Mouse (Mus musculus) midbrain, postnatal 0 days (tissue): Measurements from ENCODE around the gene Nfkbil1. TPM values are rescaled to one million over a fixed set of nuclear protein-coding genes. Genes with fewer than 3 reads are reported as not detected.

Experiments
- ATAC-seq: fragments of 200-750 bp; cut with Nextera tagmentation; 2 replicates; pipeline ENCODE4 v1.8.0; 2017; ENCODE audit warnings: moderate number of reproducible peaks, mild to moderate bottlenecking, moderate TSS enrichment, moderate library complexity; ENCODE audit not compliant: low FRiP score
- DNase-seq: peaks from one replicate; pipeline ENCODE4 v3.0.0-alpha.2; 2015; ENCODE audit warnings: low spot score
- H3K27ac ChIP-seq: fragments of 300-500 bp; sonication (generic); 2 replicates; pipeline ENCODE4 v1.5.1; 2014; ENCODE audit warnings: low read depth, mild to moderate bottlenecking, low read length, mixed read lengths
- H3K27me3 ChIP-seq: fragments of 300-500 bp; sonication (generic); 2 replicates; pipeline ENCODE4 v1.6.1; 2014; ENCODE audit warnings: low read length, control low read depth, mixed read lengths; ENCODE audit not compliant: insufficient read depth
- H3K36me3 ChIP-seq: fragments of 300-500 bp; sonication (generic); 2 replicates; pipeline ENCODE4 v1.6.1; 2014; ENCODE audit warnings: low read length, control low read depth, mixed read lengths; ENCODE audit not compliant: insufficient read depth
- H3K4me1 ChIP-seq: fragments of 300-500 bp; sonication (generic); 2 replicates; pipeline ENCODE4 v1.6.1; 2014; ENCODE audit warnings: mild to moderate bottlenecking, control low read depth, antibody characterized with exemption, low read length, mixed read lengths; ENCODE audit not compliant: insufficient read depth
- H3K4me2 ChIP-seq: fragments of 300-500 bp; sonication (generic); 2 replicates; pipeline ENCODE4 v1.6.1; 2014; ENCODE audit warnings: low read depth, mild to moderate bottlenecking, low read length, mixed read lengths; ENCODE audit not compliant: poor library complexity, severe bottlenecking
- H3K4me3 ChIP-seq: fragments of 300-500 bp; sonication (generic); 2 replicates; pipeline ENCODE4 v1.5.1; 2014; ENCODE audit warnings: low read depth, mild to moderate bottlenecking, low read length, moderate library complexity
- H3K9ac ChIP-seq: fragments of 300-500 bp; sonication (generic); replicated peaks from 2 replicates; pipeline ENCODE4 v1.6.1; 2014; ENCODE audit warnings: mild to moderate bottlenecking, low read length, moderate library complexity, mixed read lengths; ENCODE audit not compliant: poor library complexity, severe bottlenecking
- H3K9me3 ChIP-seq: fragments of 300-500 bp; sonication (generic); 2 replicates; pipeline ENCODE4 v1.6.1; 2016; ENCODE audit warnings: low read length, control low read depth
- CTCF ChIP-seq: IDR thresholded peaks from 2 replicates; pipeline ENCODE4 v1.5.1; 2016; ENCODE audit warnings: antibody characterized with exemption, mild to moderate bottlenecking
- WGBS: fragments of 180-500 bp; shearing (Covaris S2); extraction: QIAGEN DNeasy Blood & Tissue Kit; methylation state at CpG from one replicate; pipeline ENCODE4 v1.1.7; 2014; 5-methylcytosine and 5-hydroxymethylcytosine counted together
- polyA plus RNA-seq: library from polyadenylated mRNA; unstranded; fragments of >200 nt; fragmentation: Nextera tagmentation; extraction: Ambion mirVana; gene quantifications from 2 replicates; pipeline ENCODE4 v1.2.1, GENCODE M21; 2015
- total RNA-seq: library from RNA; depleted of rRNA; stranded (reverse); fragments of >200 nt; gene quantifications from 2 replicates; pipeline ENCODE4 v1.2.3, GENCODE M21; 2014

Gene Nfkbil1
- total and polyA plus RNA-seq, 2 experiments from 2014 or later, result 12.3 to 18.5 TPM

DNA sequence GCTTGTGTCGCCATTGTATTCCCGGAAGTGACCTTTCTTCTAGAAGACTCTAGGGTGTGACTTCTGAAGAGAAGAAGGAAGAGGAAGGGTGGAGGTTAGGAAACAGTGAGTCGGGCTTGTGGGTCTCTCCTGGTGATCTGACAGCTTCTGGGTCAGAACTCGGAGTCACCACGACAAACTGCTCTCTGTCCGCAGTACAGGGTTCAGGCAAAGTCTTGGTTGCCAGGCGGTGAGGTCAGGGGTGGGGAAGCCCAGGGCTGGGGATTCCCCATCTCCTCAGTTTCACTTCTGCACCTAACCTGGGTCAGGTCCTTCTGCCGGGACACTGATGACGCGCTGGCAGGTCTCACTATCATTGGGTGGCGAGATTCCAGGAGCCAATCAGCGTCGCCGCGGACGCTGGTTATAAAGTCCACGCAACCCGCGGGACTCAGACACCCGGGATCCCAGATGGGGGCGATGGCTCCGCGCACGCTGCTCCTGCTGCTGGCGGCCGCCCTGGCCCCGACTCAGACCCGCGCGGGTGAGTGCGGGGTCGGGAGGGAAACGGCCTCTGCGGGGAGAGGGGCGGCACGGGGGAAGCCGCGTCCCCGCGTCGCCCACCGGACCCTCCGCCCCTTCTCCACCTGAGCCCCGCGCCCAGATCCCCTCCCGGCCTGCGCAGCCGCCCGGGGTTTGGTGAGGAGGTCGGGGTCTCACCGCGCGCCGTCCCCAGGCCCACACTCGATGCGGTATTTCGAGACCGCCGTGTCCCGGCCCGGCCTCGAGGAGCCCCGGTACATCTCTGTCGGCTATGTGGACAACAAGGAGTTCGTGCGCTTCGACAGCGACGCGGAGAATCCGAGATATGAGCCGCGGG lies 27.3 kb upstream of the Nfkbil1 start, which contains the start of gene H2-D1:
H2-D1 (plus strand) TSS at position 67 of the 859 bp plus-strand sequence.
- H3K9ac ChIP-seq, result peak within 1 kb of the TSS; percentile 64
- TF ChIP-seq CTCF, result no peak
- ATAC-seq (peak; percentile 92), DNase-seq (peak; percentile 95)
- no peaks in the 10 kb centered on the region for H3K9me3 ChIP-seq
- peak within 1 kb of the TSS; percentile 72 for H3K4me3 ChIP-seq
- H3K27ac ChIP-seq, result no peak within 1 kb of the TSS
- no peaks in the 10 kb centered on the region for H3K36me3 ChIP-seq
- peak within 1 kb of the TSS; percentile 80 for H3K4me2 ChIP-seq
- no peaks in the 10 kb centered on the region for H3K4me1 ChIP-seq
- H3K27me3 ChIP-seq, result no peaks in the 10 kb centered on the region
- WGBS, result under 1% methylated on average over 58 of the region's 73 CpGs

GRCm38 (mm10) chr17:35261651-35262050 lies 26.1 kb upstream of the Nfkbil1 start:
- no peak for TF ChIP-seq CTCF
- Histone ChIP-seq H3K4me2 (no peak overlapping the region), H3K9ac (no peak overlapping the region), H3K36me3 (no peaks in the 10 kb centered on the region), H3K4me1 (no peaks in the 10 kb centered on the region), H3K4me3 (no peak overlapping the region), H3K9me3 (no peaks in the 10 kb centered on the region), H3K27ac (no peak overlapping the region), H3K27me3 (no peaks in the 10 kb centered on the region)
- DNase-seq (no peak), ATAC-seq (no peak)
- 65% methylated on average over 13 of the region's 13 CpGs for WGBS

- DNase-seq, result no peak
- Histone ChIP-seq H3K9me3 (no peaks in the 10 kb centered on the region), H3K4me3 (no peak overlapping the region), H3K27me3 (no peaks in the 10 kb centered on the region), H3K27ac (no peak overlapping the region), H3K9ac (no peak overlapping the region), H3K4me1 (no peaks in the 10 kb centered on the region), H3K4me2 (no peak overlapping the region), H3K36me3 (no peaks in the 10 kb centered on the region)
- WGBS, result 69% methylated on average over 4 of the region's 4 CpGs
- no peak for TF ChIP-seq CTCF
- no peak for ATAC-seq
Observed at GRCm38 (mm10) chr17:35259621-35260020, 24.0 kb upstream of the Nfkbil1 start.

DNA sequence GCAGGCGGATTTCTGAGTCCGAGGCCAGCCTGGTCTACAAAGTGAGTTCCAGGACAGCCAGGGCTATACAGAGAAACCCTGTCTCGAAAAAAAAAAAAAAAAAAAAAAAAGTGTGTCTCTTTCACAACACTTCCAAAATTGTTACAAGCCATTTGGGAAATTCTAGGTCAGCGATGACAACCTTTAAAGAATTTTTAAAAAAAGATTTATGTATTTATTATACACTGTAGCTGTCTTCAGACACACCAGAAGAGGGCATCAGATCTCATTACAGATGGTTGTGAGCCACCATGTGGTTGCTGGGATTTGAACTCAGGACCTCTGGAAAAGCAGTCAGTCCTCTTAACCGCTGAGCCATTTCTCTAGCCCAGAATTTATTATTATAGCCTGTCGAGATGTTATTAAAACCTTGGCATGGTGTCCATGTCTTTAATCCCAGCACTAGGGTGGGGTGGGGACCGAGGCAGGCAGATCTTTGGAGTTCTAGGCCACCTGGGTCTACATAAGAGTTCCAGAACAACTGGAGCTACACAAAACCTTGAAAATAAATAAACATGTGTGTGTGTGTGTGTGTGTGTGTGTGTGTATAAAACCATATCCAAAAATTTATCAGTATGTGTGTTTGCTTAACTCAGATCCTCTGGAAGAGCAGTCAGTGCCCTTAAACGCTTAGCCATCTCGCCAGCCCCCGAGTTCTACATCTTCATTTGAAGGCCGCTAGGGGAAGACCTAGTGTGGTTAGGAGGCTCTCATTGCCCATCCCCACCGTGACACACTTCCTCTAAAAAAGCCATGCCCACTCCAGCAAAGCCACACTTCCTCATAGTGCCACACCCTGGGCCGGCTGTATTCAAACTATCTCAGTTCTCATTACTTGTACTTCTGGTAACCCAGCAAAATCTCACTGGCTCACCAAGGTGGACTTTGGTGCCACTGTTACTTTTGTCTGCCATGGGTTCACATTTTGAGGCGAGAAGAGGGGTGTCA lies 23.2 kb upstream of the Nfkbil1 start:
- H3K27me3 ChIP-seq, result no peaks in the 10 kb centered on the region
- H3K4me3 ChIP-seq, result no peak overlapping the region
- no peaks in the 10 kb centered on the region for H3K4me1 ChIP-seq
- no peak overlapping the region for H3K9ac ChIP-seq
- TF ChIP-seq CTCF, result no peak
- WGBS, result 64% methylated on average over 14 of the region's 14 CpGs
- H3K36me3 ChIP-seq, result peaks cover 6% of the 10 kb centered on the region
- no peak for ATAC-seq
- DNase-seq, result no peak
- no peak overlapping the region for H3K27ac ChIP-seq
- no peaks in the 10 kb centered on the region for H3K9me3 ChIP-seq
- H3K4me2 ChIP-seq, result no peak overlapping the region

DNA sequence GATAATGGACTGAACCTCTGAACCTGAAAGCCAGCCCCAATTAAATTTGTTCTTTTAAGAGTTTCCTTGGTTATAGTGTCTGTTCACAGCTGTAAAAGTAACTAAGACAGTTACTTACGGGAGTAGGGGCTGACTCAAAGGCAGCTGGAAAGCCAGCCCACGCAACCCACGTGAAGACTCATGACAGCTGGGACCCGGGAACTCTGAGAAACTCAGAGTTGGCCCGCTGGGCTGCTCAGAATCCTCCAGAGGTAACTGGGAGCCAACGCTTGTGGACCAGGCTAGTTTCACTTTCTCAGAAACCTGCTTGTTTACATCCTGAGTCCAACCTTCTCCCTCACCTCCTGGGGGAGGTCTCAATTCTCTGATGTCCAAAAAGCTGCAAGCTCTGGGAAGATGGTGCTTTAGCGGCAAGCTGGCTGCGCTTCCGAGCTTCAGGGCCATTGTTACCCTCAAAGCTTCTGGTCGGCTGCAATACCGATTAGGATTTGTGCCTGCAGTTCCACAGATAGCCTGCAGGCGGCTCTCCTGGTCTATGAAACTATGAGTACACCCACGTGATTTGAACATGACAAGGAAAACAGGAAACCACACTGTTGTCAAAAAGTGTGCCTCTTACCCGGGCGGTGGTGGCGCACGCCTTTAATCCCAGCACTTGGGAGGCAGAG lies 22.4 kb upstream of the Nfkbil1 start:
- 13% methylated on average over 17 of the region's 17 CpGs for WGBS

More for the DNA sequence above, 22.4 kb upstream of the Nfkbil1 start:
- Histone ChIP-seq H3K4me3 (no peak overlapping the region), H3K4me1 (no peaks in the 10 kb centered on the region), H3K27me3 (no peaks in the 10 kb centered on the region), H3K27ac (no peak overlapping the region), H3K36me3 (peaks cover 14% of the 10 kb centered on the region), H3K9ac (no peak overlapping the region), H3K4me2 (peak overlapping the region; percentile 27; the same call in 1 of the 2 replicates), H3K9me3 (no peaks in the 10 kb centered on the region)
- ATAC-seq, result no peak
- DNase-seq, result peak; percentile 94
- TF ChIP-seq CTCF, result peak; percentile 91
